Mouse (Mus musculus) hindbrain, embryonic 10.5 days (tissue): ENCODE results near the gene Recql5. TPM values are rescaled to one million over a fixed set of nuclear protein-coding genes. Genes with fewer than 3 reads are reported as not detected.

Source experiments
- DNase-seq: peaks from one replicate; pipeline ENCODE4 v3.0.0-alpha.2; 2017; ENCODE audit warnings: low spot score
- H3K27ac ChIP-seq: fragments of 300-500 bp; sonication (generic); 2 replicates; pipeline ENCODE4 v1.5.1; 2016; ENCODE audit warnings: mild to moderate bottlenecking, moderate library complexity
- H3K27me3 ChIP-seq: fragments of 300-500 bp; sonication (generic); 2 replicates; pipeline ENCODE4 v1.6.1; 2016; ENCODE audit warnings: mild to moderate bottlenecking; ENCODE audit not compliant: poor library complexity, insufficient read depth, severe bottlenecking
- H3K36me3 ChIP-seq: fragments of 300-500 bp; sonication (generic); 2 replicates; pipeline ENCODE4 v1.6.1; 2016; ENCODE audit warnings: mild to moderate bottlenecking, moderate library complexity
- H3K4me1 ChIP-seq: fragments of 300-500 bp; sonication (generic); replicated peaks from 2 replicates; pipeline ENCODE4 v1.6.1; 2016; ENCODE audit warnings: mild to moderate bottlenecking
- H3K4me3 ChIP-seq: fragments of 300-500 bp; sonication (generic); 2 replicates; pipeline ENCODE4 v1.5.1; 2016; ENCODE audit warnings: mild to moderate bottlenecking, moderate library complexity
- H3K9me3 ChIP-seq: fragments of 300-500 bp; sonication (generic); 2 replicates; pipeline ENCODE4 v1.6.1; 2016; ENCODE audit warnings: mild to moderate bottlenecking, moderate library complexity
- WGBS: fragments of 180-500 bp; shearing (Covaris S2); methylation state at CpG from one replicate; pipeline ENCODE4 v1.1.7; 2016; 5-methylcytosine and 5-hydroxymethylcytosine counted together
- polyA plus RNA-seq: library from polyadenylated mRNA; unstranded; fragments of >200 nt; fragmentation: Nextera tagmentation; extraction: Ambion mirVana; gene quantifications from 2 replicates; pipeline ENCODE4 v1.2.1, GENCODE M21; 2016

Gene Recql5
- polyA plus RNA-seq, 1 experiment from 2014 or later = 27.3 TPM

DNA sequence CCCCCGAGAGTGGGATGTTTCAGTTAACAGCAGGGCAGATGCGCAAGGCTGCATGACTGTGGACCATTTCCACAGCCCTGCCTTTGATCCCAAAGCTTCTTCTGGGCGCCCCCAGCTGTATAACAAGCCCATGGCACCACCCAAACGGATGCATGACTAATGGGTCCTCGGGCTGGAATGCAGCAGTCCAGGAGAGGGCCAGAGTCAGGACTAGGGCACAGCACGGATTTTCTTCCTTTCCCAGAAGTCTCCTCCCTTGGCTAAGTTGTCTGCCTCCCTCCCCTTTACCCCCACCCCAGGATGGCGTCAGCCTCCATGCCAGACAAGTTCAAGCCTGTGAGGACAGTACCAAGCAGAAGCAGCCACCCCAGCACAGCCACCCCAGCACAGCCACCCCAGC lies 24.7 kb upstream of the Recql5 start:
- peaks cover 41% of the 10 kb centered on the region for H3K27me3 ChIP-seq
- DNase-seq = no peak
- no peak overlapping the region for H3K4me3 ChIP-seq
- WGBS = 66% methylated on average over 7 of the region's 7 CpGs
- no peaks in the 10 kb centered on the region for H3K9me3 ChIP-seq
- H3K4me1 ChIP-seq = peaks cover 36% of the 10 kb centered on the region
- H3K27ac ChIP-seq = peak overlapping the region; percentile 78
- peaks cover 94% of the 10 kb centered on the region for H3K36me3 ChIP-seq

GRCm38 (mm10) chr11:115956453-115956852 lies 23.2 kb upstream of the Recql5 start:
- H3K9me3 ChIP-seq = no peaks in the 10 kb centered on the region
- H3K36me3 ChIP-seq = peaks cover 94% of the 10 kb centered on the region
- DNase-seq = peak; percentile 69
- H3K4me1 ChIP-seq = peaks cover 36% of the 10 kb centered on the region
- 15% methylated on average over 4 of the region's 4 CpGs for WGBS
- H3K4me3 ChIP-seq = peak overlapping the region; percentile 9; the same call in 1 of the 2 replicates
- H3K27me3 ChIP-seq = peaks cover 41% of the 10 kb centered on the region
- peak overlapping the region; percentile 78 for H3K27ac ChIP-seq

DNA sequence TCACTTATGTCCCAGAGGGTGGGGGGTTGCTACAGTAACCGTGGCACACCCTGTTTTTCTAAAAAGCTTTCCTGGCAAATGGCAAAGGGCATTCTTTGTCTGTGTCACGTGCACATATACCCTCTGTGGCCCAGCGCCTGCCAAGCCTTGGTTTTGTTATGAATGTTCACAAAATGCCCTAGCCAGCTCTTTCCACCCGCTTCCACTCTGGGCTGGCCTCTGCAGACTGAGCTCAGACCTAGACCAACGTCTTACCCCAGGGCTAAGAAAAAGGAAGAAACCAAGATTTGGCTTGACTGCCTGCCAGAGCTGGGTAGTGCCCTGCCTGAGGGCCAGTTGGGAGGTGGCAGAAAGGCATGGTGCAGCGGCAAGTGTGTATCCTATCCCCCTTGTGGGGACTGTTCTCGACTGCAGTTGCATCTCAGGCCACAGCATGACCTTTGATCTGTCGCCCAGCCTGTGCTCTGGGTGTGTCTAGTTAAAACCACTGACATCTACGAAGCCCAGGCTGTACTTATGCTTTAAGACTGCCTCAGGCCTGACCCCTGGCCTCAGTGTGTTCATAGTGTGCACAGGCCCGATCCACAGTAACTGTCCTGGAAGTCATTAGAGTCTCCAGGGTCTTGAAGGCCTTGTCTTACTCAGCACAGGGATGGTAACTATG lies 22.1 kb upstream of the Recql5 start:
- WGBS = 60% methylated on average over 10 of the region's 10 CpGs
- DNase-seq = no peak
- Histone ChIP-seq H3K4me1 (peaks cover 36% of the 10 kb centered on the region), H3K9me3 (no peaks in the 10 kb centered on the region), H3K27ac (peak overlapping the region; percentile 78), H3K36me3 (peaks cover 94% of the 10 kb centered on the region), H3K4me3 (no peak overlapping the region), H3K27me3 (peaks cover 41% of the 10 kb centered on the region)

DNA sequence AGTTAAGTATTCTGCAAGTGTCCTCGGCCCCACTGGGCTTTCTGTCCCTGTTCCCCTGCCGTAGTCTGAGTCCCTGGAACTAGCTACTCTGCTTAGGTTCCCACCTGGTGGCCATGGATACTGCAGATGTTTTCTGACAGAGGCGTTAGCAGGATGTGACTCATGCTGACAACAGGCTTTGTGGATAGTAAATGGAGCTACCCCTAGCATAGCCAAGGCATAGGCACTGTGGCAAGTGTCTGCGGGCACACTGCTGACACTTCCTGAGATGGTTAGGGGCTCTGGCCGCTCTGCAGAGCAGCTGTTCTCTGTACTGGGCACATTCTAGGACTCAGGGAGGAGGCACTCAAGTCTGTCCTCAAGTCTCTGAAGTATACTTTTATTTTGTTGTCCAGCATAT lies 21.4 kb upstream of the Recql5 start:
- no peak for DNase-seq
- 85% methylated on average over 5 of the region's 5 CpGs for WGBS
- peaks cover 41% of the 10 kb centered on the region for H3K27me3 ChIP-seq
- no peak overlapping the region for H3K27ac ChIP-seq
- H3K4me3 ChIP-seq = no peak overlapping the region
- peaks cover 94% of the 10 kb centered on the region for H3K36me3 ChIP-seq
- H3K4me1 ChIP-seq = peaks cover 36% of the 10 kb centered on the region
- no peaks in the 10 kb centered on the region for H3K9me3 ChIP-seq

DNA sequence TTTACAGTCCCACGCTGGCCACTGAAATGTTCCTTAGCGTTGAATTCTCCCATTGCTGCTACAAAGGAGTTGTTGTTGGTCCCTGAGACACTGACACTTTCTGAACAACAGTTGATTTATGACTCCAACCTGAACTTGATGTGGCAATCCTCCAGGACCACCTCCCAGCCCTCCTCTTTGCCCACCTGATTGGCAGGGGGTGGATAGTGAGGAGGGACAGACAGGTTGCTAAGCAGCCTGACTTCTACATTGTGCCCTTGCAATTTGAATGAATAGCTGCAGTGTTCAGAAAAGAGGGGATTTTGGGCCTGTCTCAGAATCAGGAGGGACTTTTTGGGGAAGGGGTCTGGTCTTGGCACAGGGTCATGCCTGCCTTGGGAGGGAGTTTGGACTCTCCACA lies 17.4 kb upstream of the Recql5 start:
- 90% methylated on average over 2 of the region's 2 CpGs for WGBS
- DNase-seq = no peak
- H3K4me1 ChIP-seq = peaks cover 11% of the 10 kb centered on the region
- peaks cover 22% of the 10 kb centered on the region for H3K27me3 ChIP-seq
- H3K9me3 ChIP-seq = no peaks in the 10 kb centered on the region
- peaks cover 100% of the 10 kb centered on the region for H3K36me3 ChIP-seq
- H3K4me3 ChIP-seq = no peak overlapping the region
- no peak overlapping the region for H3K27ac ChIP-seq

GRCm38 (mm10) chr11:115948316-115948715 lies 15.0 kb upstream of the Recql5 start:
- Histone ChIP-seq H3K36me3 (peaks cover 100% of the 10 kb centered on the region), H3K9me3 (no peaks in the 10 kb centered on the region), H3K4me1 (no peaks in the 10 kb centered on the region; the same call in 1 of the 2 replicates), H3K4me3 (no peak overlapping the region), H3K27ac (no peak overlapping the region), H3K27me3 (peaks cover under 1% of the 10 kb centered on the region; the same call in 1 of the 2 replicates)
- WGBS = 95% methylated on average over 9 of the region's 9 CpGs
- DNase-seq = no peak

DNA sequence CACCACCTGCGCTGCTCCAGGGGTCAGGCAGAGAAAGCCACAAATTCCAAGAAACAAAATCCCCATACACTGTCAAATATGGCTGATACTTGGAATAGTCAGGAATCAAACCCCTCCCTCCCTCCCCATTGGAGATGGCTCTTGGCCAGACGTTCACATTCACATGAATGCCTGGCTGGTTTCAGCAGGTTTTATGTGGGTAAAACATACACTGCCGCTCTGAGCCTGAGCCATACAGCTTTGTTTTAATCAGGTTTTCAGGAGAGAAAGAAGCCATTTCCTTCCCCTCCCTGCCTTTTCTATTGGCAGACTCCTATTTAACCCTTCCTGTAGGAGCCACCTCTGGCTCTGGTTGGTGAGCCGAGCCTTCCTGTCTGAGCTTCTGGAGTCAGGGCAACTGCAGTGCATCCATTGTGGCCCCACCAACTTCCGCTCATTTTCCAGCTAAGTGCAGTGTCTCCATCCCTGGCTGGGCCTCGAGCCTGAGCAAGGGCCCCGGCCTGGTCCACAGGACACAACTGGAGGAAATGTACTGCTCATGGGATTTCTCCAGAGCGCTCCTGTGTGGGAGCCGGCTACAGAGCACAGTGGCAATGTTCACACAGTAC lies 13.0 kb upstream of the Recql5 start:
- Histone ChIP-seq H3K27me3 (no peaks in the 10 kb centered on the region), H3K27ac (no peak overlapping the region), H3K4me3 (no peak overlapping the region), H3K9me3 (no peaks in the 10 kb centered on the region), H3K36me3 (peaks cover 100% of the 10 kb centered on the region), H3K4me1 (no peaks in the 10 kb centered on the region)
- 90% methylated on average over 9 of the region's 9 CpGs for WGBS
- DNase-seq = no peak

GRCm38 (mm10) chr11:115945247-115945646 lies 12.0 kb upstream of the Recql5 start:
- Histone ChIP-seq H3K27ac (no peak overlapping the region), H3K36me3 (peaks cover 100% of the 10 kb centered on the region), H3K9me3 (no peaks in the 10 kb centered on the region), H3K4me3 (no peak overlapping the region), H3K27me3 (no peaks in the 10 kb centered on the region), H3K4me1 (no peaks in the 10 kb centered on the region)
- WGBS = 92% methylated on average over 8 of the region's 8 CpGs
- DNase-seq = no peak

DNA sequence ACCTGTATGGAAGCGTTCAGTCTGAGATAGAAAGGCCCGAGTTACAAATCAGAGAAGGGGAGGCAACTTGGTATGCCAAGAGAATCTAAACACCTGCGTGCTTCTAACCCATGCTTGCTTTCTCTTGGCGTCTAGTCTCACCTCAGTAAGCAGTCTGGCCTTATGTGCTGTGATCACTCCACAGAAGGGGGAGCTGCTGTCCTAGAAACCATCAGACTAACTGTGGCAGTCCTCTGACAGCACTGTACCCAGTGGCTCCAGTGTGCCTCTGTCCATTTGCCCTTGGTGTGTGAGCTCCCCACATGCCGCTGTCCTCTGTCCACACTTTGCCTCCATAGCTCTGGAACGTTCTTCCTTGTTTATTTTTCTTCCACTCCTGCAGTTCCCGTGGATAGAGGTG lies 8.7 kb upstream of the Recql5 start:
- WGBS = 86% methylated on average over 7 of the region's 7 CpGs
- Histone ChIP-seq H3K4me1 (no peaks in the 10 kb centered on the region), H3K27ac (no peak overlapping the region), H3K27me3 (no peaks in the 10 kb centered on the region), H3K36me3 (peaks cover 99% of the 10 kb centered on the region), H3K9me3 (no peaks in the 10 kb centered on the region), H3K4me3 (no peak overlapping the region)
- DNase-seq = no peak

GRCm38 (mm10) chr11:115939690-115940329 lies 6.5 kb upstream of the Recql5 start:
- peak; percentile 53 for DNase-seq
- Histone ChIP-seq H3K4me1 (peaks cover 3% of the 10 kb centered on the region), H3K27ac (no peak overlapping the region), H3K4me3 (no peak overlapping the region), H3K9me3 (no peaks in the 10 kb centered on the region), H3K27me3 (no peaks in the 10 kb centered on the region), H3K36me3 (peaks cover 99% of the 10 kb centered on the region)
- WGBS = 44% methylated on average over 6 of the region's 6 CpGs

- Histone ChIP-seq H3K4me1 (peaks cover 28% of the 10 kb centered on the region), H3K27ac (peak overlapping the region; percentile 82), H3K9me3 (no peaks in the 10 kb centered on the region), H3K36me3 (peaks cover 53% of the 10 kb centered on the region), H3K4me3 (peak overlapping the region; percentile 79), H3K27me3 (no peaks in the 10 kb centered on the region)
- no peak for DNase-seq
- under 1% methylated on average over 16 of the region's 16 CpGs for WGBS
These were observed 452 bp upstream of the Recql5 start for GRCm38 (mm10) chr11:115933747-115934110.

DNA sequence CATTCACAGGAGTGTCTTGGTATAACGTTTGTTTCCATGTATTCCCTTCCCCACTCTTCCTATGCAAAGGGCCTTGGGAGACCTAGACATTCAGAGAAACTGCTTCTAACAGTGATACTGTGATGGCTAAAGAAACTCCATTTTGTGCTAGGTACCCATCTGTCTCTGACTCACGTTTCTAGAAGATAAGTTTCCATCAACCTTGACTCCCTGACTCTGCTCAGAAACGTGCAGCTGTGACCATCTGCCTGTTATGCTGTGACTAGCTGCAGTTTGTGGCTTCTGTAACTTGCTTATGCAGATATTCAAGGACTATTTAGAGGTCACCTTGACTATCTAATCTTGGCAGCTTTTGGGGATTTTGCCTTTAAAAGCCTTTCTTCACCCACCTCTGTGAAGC lies 2.0 kb downstream of the Recql5 start:
- Histone ChIP-seq H3K27ac (no peak overlapping the region), H3K4me1 (peaks cover 28% of the 10 kb centered on the region), H3K36me3 (peaks cover 51% of the 10 kb centered on the region), H3K9me3 (no peaks in the 10 kb centered on the region), H3K27me3 (no peaks in the 10 kb centered on the region), H3K4me3 (no peak overlapping the region)
- 76% methylated on average over 3 of the region's 3 CpGs for WGBS
- no peak for DNase-seq

DNA sequence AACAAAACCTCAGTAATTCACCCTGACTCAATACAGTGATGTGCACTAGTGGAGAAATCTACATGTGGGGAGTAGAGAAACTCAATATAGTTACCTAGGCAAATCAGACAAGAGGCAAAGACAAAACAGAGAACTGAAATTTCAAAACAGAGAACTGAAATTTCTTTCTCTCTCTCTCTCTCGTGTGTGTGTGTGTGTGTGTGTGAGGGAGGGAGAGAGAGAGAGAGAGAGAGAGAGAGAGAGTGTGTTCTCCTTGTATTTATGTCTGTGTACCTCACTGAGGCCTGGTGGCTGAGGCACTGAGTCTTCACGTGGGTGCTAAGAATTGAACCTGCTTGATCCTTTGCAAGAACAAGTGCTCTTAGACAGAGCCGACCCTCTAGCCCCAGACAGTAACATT lies 3.5 kb downstream of the Recql5 start:
- Histone ChIP-seq H3K27ac (no peak overlapping the region), H3K4me1 (peaks cover 24% of the 10 kb centered on the region), H3K27me3 (no peaks in the 10 kb centered on the region), H3K4me3 (no peak overlapping the region), H3K9me3 (no peaks in the 10 kb centered on the region), H3K36me3 (peaks cover 43% of the 10 kb centered on the region)
- 74% methylated on average over 3 of the region's 3 CpGs for WGBS
- DNase-seq = no peak
